Mouse (Mus musculus) C2C12 (cell line): ENCODE results near the gene Plxnd1. TPM values are rescaled to one million over a fixed set of nuclear protein-coding genes. Genes with fewer than 3 reads are reported as not detected.

Experiments used
- H3K27me3 ChIP-seq: one replicate; pipeline ENCODE4 v1.6.1; 2011; ENCODE audit not compliant: control insufficient read depth, insufficient read depth, insufficient read length
- H3K36me3 ChIP-seq: one replicate; pipeline ENCODE4 v1.6.1; 2011; ENCODE audit not compliant: control insufficient read depth, insufficient read depth
- H3K4me3 ChIP-seq: one replicate; pipeline ENCODE4 v1.5.1; 2011; ENCODE audit warnings: mild to moderate bottlenecking, control low read depth; ENCODE audit not compliant: poor library complexity, insufficient read depth, severe bottlenecking
- H3K79me2 ChIP-seq: one replicate; pipeline ENCODE4 v1.6.1; 2011; ENCODE audit not compliant: control insufficient read depth, insufficient read depth
- H3K79me3 ChIP-seq: one replicate; pipeline ENCODE4 v1.6.1; 2011; ENCODE audit warnings: low read depth, control low read depth
- H3ac ChIP-seq: one replicate; pipeline ENCODE3; 2011; ENCODE audit warnings: low read depth; ENCODE audit not compliant: control insufficient read depth, insufficient read length
- CEBPB ChIP-seq: IDR thresholded peaks from one replicate; pipeline ENCODE4 v1.6.1; 2011; ENCODE audit warnings: low read depth, mild to moderate bottlenecking, control low read depth, moderate library complexity
- CTCF ChIP-seq: IDR thresholded peaks from one replicate; pipeline ENCODE4 v1.5.1; 2011; ENCODE audit not compliant: control insufficient read depth, insufficient read depth, insufficient read length
- FOSL1 ChIP-seq: IDR thresholded peaks from one replicate; pipeline ENCODE4 v1.8.0; 2011; ENCODE audit warnings: mild to moderate bottlenecking, low read length; ENCODE audit not compliant: poor library complexity, insufficient read depth, severe bottlenecking
- MAX ChIP-seq: IDR thresholded peaks from one replicate; pipeline ENCODE4 v1.6.1; 2011; ENCODE audit warnings: mild to moderate bottlenecking, control low read depth
- MYOD1 ChIP-seq: IDR thresholded peaks from one replicate; pipeline ENCODE4 v1.6.1; 2011; ENCODE audit warnings: low read depth; ENCODE audit not compliant: control insufficient read depth, insufficient read length
- MYOG ChIP-seq: IDR thresholded peaks from one replicate; pipeline ENCODE4 v1.6.1; 2011; ENCODE audit not compliant: control insufficient read depth, insufficient read length; ENCODE audit errors: extremely low read depth
- USF1 ChIP-seq: IDR thresholded peaks from one replicate; pipeline ENCODE4 v1.6.1; 2011; ENCODE audit warnings: low read depth, mild to moderate bottlenecking, control low read depth, moderate library complexity
- polyA plus RNA-seq: library from polyadenylated mRNA; unstranded; fragments of >200 nt; fragmentation: generic; extraction: Trizol; gene quantifications from one replicate; pipeline ENCODE4 v1.2.1, GENCODE M21; 2012; ENCODE audit warnings: missing spikeins

The Plxnd1 gene
- polyA plus RNA-seq, 1 experiment, result 14.8 TPM

- no peaks in the 10 kb centered on the region for H3K79me2 ChIP-seq
- H3ac ChIP-seq, result no peak overlapping the region
- peaks cover 5% of the 10 kb centered on the region for H3K36me3 ChIP-seq
- H3K4me3 ChIP-seq, result no peak overlapping the region
- no peaks in the 10 kb centered on the region for H3K79me3 ChIP-seq
- TF ChIP-seq CTCF (no peak), MAX (no peak), FOSL1 (no peak), USF1 (no peak), MYOD1 (no peak), MYOG (no peak), CEBPB (no peak)
- H3K27me3 ChIP-seq, result no peaks in the 10 kb centered on the region
These were observed 21.5 kb downstream of the Plxnd1 start for GRCm38 (mm10) chr6:115973139-115973875.

- no peaks in the 10 kb centered on the region for H3K79me2 ChIP-seq
- peaks cover 5% of the 10 kb centered on the region for H3K36me3 ChIP-seq
- no peak for TF ChIP-seq FOSL1
- TF ChIP-seq MYOG, result no peak
- H3K79me3 ChIP-seq, result no peaks in the 10 kb centered on the region
- H3ac ChIP-seq, result no peak overlapping the region
- no peak overlapping the region for H3K4me3 ChIP-seq
- no peaks in the 10 kb centered on the region for H3K27me3 ChIP-seq
These were observed 22.6 kb downstream of the Plxnd1 start for GRCm38 (mm10) chr6:115972083-115972764.

- Histone ChIP-seq H3K27me3 (no peaks in the 10 kb centered on the region), H3K4me3 (no peak overlapping the region), H3ac (no peak overlapping the region), H3K79me3 (no peaks in the 10 kb centered on the region), H3K79me2 (no peaks in the 10 kb centered on the region), H3K36me3 (peaks cover 4% of the 10 kb centered on the region)
- TF ChIP-seq FOSL1 (no peak), MYOG (no peak), USF1 (no peak), CTCF (no peak), CEBPB (no peak), MYOD1 (no peak), MAX (no peak)
These were observed 23.3 kb downstream of the Plxnd1 start for GRCm38 (mm10) chr6:115971273-115972060.

GRCm38 (mm10) chr6:115969952-115970351, 24.9 kb downstream of the Plxnd1 start:
- Histone ChIP-seq H3ac (no peak overlapping the region), H3K4me3 (no peak overlapping the region), H3K79me2 (no peaks in the 10 kb centered on the region), H3K27me3 (no peaks in the 10 kb centered on the region), H3K36me3 (peaks cover 3% of the 10 kb centered on the region), H3K79me3 (no peaks in the 10 kb centered on the region)
- TF ChIP-seq CEBPB (no peak), MYOD1 (no peak), MAX (no peak), USF1 (no peak), CTCF (no peak), MYOG (no peak), FOSL1 (no peak)

GRCm38 (mm10) chr6:115969103-115969502, 25.7 kb downstream of the Plxnd1 start:
- Histone ChIP-seq H3K79me3 (no peaks in the 10 kb centered on the region), H3K36me3 (peaks cover 3% of the 10 kb centered on the region), H3K27me3 (no peaks in the 10 kb centered on the region), H3K79me2 (no peaks in the 10 kb centered on the region), H3ac (no peak overlapping the region), H3K4me3 (no peak overlapping the region)
- no peak for TF ChIP-seq FOSL1
- no peak for TF ChIP-seq MAX
- TF ChIP-seq CTCF, result no peak
- no peak for TF ChIP-seq CEBPB
- TF ChIP-seq MYOD1, result no peak
- TF ChIP-seq MYOG, result no peak
